Mouse (Mus musculus): ENCODE measurements around the gene Ank3. TPM values are rescaled to one million over a fixed set of nuclear protein-coding genes. Genes with fewer than 3 reads are reported as not detected.

The Ank3 gene
- polyA plus RNA-seq, 1 experiment, result 23.3 TPM

GRCm38 (mm10) chr10:69573054-69573453 lies 174.5 kb downstream of the Ank3 start:
- H3K4me1 ChIP-seq (ENCODE audit: control insufficient read depth, insufficient read depth, low read length), result peaks cover 3% of the 10 kb centered on the region
- TF ChIP-seq CTCF (IDR thresholded peaks at IDR 0.05; ENCODE audit: insufficient read depth, low read length) (no peak), POLR2A (IDR thresholded peaks at IDR 0.05; ENCODE audit: borderline replicate concordance, extremely low read depth, low read depth, low read length) (no peak)
- no peak overlapping the region for H3K4me3 ChIP-seq (replicated peaks; ENCODE audit: extremely low read depth, low read depth, low read length)
- WGBS, result 48% methylated on average over 7 of the region's 7 CpGs
- no peak for DNase-seq

- TF ChIP-seq POLR2A (IDR thresholded peaks at IDR 0.05; ENCODE audit: borderline replicate concordance, extremely low read depth, low read depth, low read length) (no peak), CTCF (IDR thresholded peaks at IDR 0.05; ENCODE audit: insufficient read depth, low read length) (no peak)
- H3K4me1 ChIP-seq (ENCODE audit: control insufficient read depth, insufficient read depth, low read length), result peaks cover 3% of the 10 kb centered on the region
- H3K4me3 ChIP-seq (replicated peaks; ENCODE audit: extremely low read depth, low read depth, low read length), result no peak overlapping the region
- no peak for DNase-seq
- 20% methylated on average over 3 of the region's 3 CpGs for WGBS
Measured at GRCm38 (mm10) chr10:69573746-69574145, 175.2 kb downstream of the Ank3 start.

- Histone ChIP-seq H3K4me1 (ENCODE audit: control insufficient read depth, insufficient read depth, low read length) (peaks cover 3% of the 10 kb centered on the region), H3K4me3 (replicated peaks; ENCODE audit: extremely low read depth, low read depth, low read length) (no peak overlapping the region)
- no peak for TF ChIP-seq CTCF (IDR thresholded peaks at IDR 0.05; ENCODE audit: insufficient read depth, low read length)
- no peak for TF ChIP-seq POLR2A (IDR thresholded peaks at IDR 0.05; ENCODE audit: borderline replicate concordance, extremely low read depth, low read depth, low read length)
- DNase-seq, result no peak
- WGBS, result 20% methylated on average over 11 of the region's 11 CpGs
Measured at GRCm38 (mm10) chr10:69574190-69574663, 175.7 kb downstream of the Ank3 start.

GRCm38 (mm10) chr10:69574894-69575293 lies 176.3 kb downstream of the Ank3 start:
- no peak for DNase-seq
- 57% methylated on average over 9 of the region's 9 CpGs for WGBS
- no peak for TF ChIP-seq CTCF (IDR thresholded peaks at IDR 0.05; ENCODE audit: insufficient read depth, low read length)
- TF ChIP-seq POLR2A (IDR thresholded peaks at IDR 0.05; ENCODE audit: borderline replicate concordance, extremely low read depth, low read depth, low read length), result no peak
- Histone ChIP-seq H3K4me1 (ENCODE audit: control insufficient read depth, insufficient read depth, low read length) (peaks cover 3% of the 10 kb centered on the region), H3K4me3 (replicated peaks; ENCODE audit: extremely low read depth, low read depth, low read length) (no peak overlapping the region)

GRCm38 (mm10) chr10:69575451-69575850 lies 176.9 kb downstream of the Ank3 start:
- no peak for DNase-seq
- no peak for TF ChIP-seq CTCF (IDR thresholded peaks at IDR 0.05; ENCODE audit: insufficient read depth, low read length)
- TF ChIP-seq POLR2A (IDR thresholded peaks at IDR 0.05; ENCODE audit: borderline replicate concordance, extremely low read depth, low read depth, low read length), result no peak
- no peak overlapping the region for H3K4me3 ChIP-seq (replicated peaks; ENCODE audit: extremely low read depth, low read depth, low read length)
- WGBS, result 60% methylated on average over 6 of the region's 6 CpGs
- H3K4me1 ChIP-seq (ENCODE audit: control insufficient read depth, insufficient read depth, low read length), result peaks cover 3% of the 10 kb centered on the region

- no peak overlapping the region for H3K4me3 ChIP-seq (replicated peaks; ENCODE audit: extremely low read depth, low read depth, low read length)
- WGBS, result 74% methylated on average over 7 of the region's 7 CpGs
- no peak for DNase-seq
- TF ChIP-seq CTCF (IDR thresholded peaks at IDR 0.05; ENCODE audit: insufficient read depth, low read length) (no peak), POLR2A (IDR thresholded peaks at IDR 0.05; ENCODE audit: borderline replicate concordance, extremely low read depth, low read depth, low read length) (no peak)
- peaks cover 3% of the 10 kb centered on the region for H3K4me1 ChIP-seq (ENCODE audit: control insufficient read depth, insufficient read depth, low read length)
Measured at GRCm38 (mm10) chr10:69576264-69576663, 177.7 kb downstream of the Ank3 start.

- Histone ChIP-seq H3K4me1 (ENCODE audit: control insufficient read depth, insufficient read depth, low read length) (no peaks in the 10 kb centered on the region), H3K4me3 (replicated peaks; ENCODE audit: extremely low read depth, low read depth, low read length) (no peak overlapping the region)
- TF ChIP-seq CTCF (IDR thresholded peaks at IDR 0.05; ENCODE audit: insufficient read depth, low read length), result no peak
- no peak for TF ChIP-seq POLR2A (IDR thresholded peaks at IDR 0.05; ENCODE audit: borderline replicate concordance, extremely low read depth, low read depth, low read length)
- no peak for DNase-seq
- 64% methylated on average over 15 of the region's 15 CpGs for WGBS
Measured at GRCm38 (mm10) chr10:69577061-69577728, 178.6 kb downstream of the Ank3 start.

GRCm38 (mm10) chr10:69577729-69578061 lies 179.1 kb downstream of the Ank3 start:
- 67% methylated on average over 7 of the region's 7 CpGs for WGBS
- Histone ChIP-seq H3K4me1 (ENCODE audit: control insufficient read depth, insufficient read depth, low read length) (no peaks in the 10 kb centered on the region), H3K4me3 (replicated peaks; ENCODE audit: extremely low read depth, low read depth, low read length) (no peak overlapping the region)
- TF ChIP-seq CTCF (IDR thresholded peaks at IDR 0.05; ENCODE audit: insufficient read depth, low read length), result no peak
- TF ChIP-seq POLR2A (IDR thresholded peaks at IDR 0.05; ENCODE audit: borderline replicate concordance, extremely low read depth, low read depth, low read length), result no peak
- no peak for DNase-seq

GRCm38 (mm10) chr10:69579585-69579984 lies 181.0 kb downstream of the Ank3 start:
- no peaks in the 10 kb centered on the region for H3K4me1 ChIP-seq (ENCODE audit: control insufficient read depth, insufficient read depth, low read length)
- DNase-seq, result no peak
- no peak overlapping the region for H3K4me3 ChIP-seq (replicated peaks; ENCODE audit: extremely low read depth, low read depth, low read length)
- WGBS, result 70% methylated on average over 12 of the region's 12 CpGs
- TF ChIP-seq CTCF (IDR thresholded peaks at IDR 0.05; ENCODE audit: insufficient read depth, low read length) (no peak), POLR2A (IDR thresholded peaks at IDR 0.05; ENCODE audit: borderline replicate concordance, extremely low read depth, low read depth, low read length) (no peak)

GRCm38 (mm10) chr10:69581525-69581924 lies 183.0 kb downstream of the Ank3 start:
- TF ChIP-seq CTCF (IDR thresholded peaks at IDR 0.05; ENCODE audit: insufficient read depth, low read length), result no peak
- TF ChIP-seq POLR2A (IDR thresholded peaks at IDR 0.05; ENCODE audit: borderline replicate concordance, extremely low read depth, low read depth, low read length), result no peak
- 92% methylated on average over 2 of the region's 2 CpGs for WGBS

More at GRCm38 (mm10) chr10:69581525-69581924, 183.0 kb downstream of the Ank3 start:
- H3K4me1 ChIP-seq (ENCODE audit: control insufficient read depth, insufficient read depth, low read length), result no peaks in the 10 kb centered on the region
- no peak overlapping the region for H3K4me3 ChIP-seq (replicated peaks; ENCODE audit: extremely low read depth, low read depth, low read length)
- no peak for DNase-seq

Measured in lung, adult 2 months (tissue).